Mouse (Mus musculus) liver, postnatal 0 days (tissue): ENCODE measurements around the gene Klhdc3. TPM values are rescaled to one million over a fixed set of nuclear protein-coding genes. Genes with fewer than 3 reads are reported as not detected.
A peak's percentile ranks its signal among the peaks of the same experiment; 100 is the strongest.

ENCODE experiments used
- ATAC-seq: fragments of 200-750 bp; cut with Nextera tagmentation; 2 replicates; pipeline ENCODE4 v1.8.0; 2017; ENCODE audit warnings: mild to moderate bottlenecking, moderate library complexity
- DNase-seq: peaks from one replicate; pipeline ENCODE4 v3.0.0-alpha.2; 2016
- H3K27ac ChIP-seq: fragments of 300-500 bp; sonication (generic); 2 replicates; pipeline ENCODE4 v1.5.1; 2014; ENCODE audit warnings: antibody characterized with exemption, moderate library complexity, mild to moderate bottlenecking, low read depth
- H3K27me3 ChIP-seq: fragments of 300-500 bp; sonication (generic); 2 replicates; pipeline ENCODE4 v1.6.1; 2014; ENCODE audit warnings: low read length, control low read depth, mixed read lengths; ENCODE audit not compliant: insufficient read depth
- H3K36me3 ChIP-seq: fragments of 300-500 bp; sonication (generic); replicated peaks from 2 replicates; pipeline ENCODE4 v1.6.1; 2014; ENCODE audit warnings: mild to moderate bottlenecking, control low read depth, low read length, moderate library complexity, mixed read lengths; ENCODE audit not compliant: insufficient read depth
- H3K4me1 ChIP-seq: fragments of 300-500 bp; sonication (generic); 2 replicates; pipeline ENCODE4 v1.6.1; 2014; ENCODE audit warnings: antibody characterized with exemption, mild to moderate bottlenecking, control low read depth; ENCODE audit not compliant: insufficient read depth
- H3K4me2 ChIP-seq: fragments of 300-500 bp; sonication (generic); 2 replicates; pipeline ENCODE4 v1.6.1; 2014; ENCODE audit warnings: low read depth, mild to moderate bottlenecking, low read length, moderate library complexity, mixed read lengths
- H3K4me3 ChIP-seq: fragments of 300-500 bp; sonication (generic); 2 replicates; pipeline ENCODE4 v1.5.1; 2014; ENCODE audit warnings: low read depth, low read length
- H3K9ac ChIP-seq: fragments of 300-500 bp; sonication (generic); replicated peaks from 2 replicates; pipeline ENCODE4 v1.6.1; 2014; ENCODE audit warnings: mild to moderate bottlenecking, moderate library complexity
- H3K9me3 ChIP-seq: fragments of 300-500 bp; sonication (generic); 2 replicates; pipeline ENCODE4 v1.6.1; 2016; ENCODE audit warnings: mild to moderate bottlenecking, control low read depth, low read length, mixed read lengths
- CTCF ChIP-seq: sonication (generic); IDR thresholded peaks from 2 replicates; pipeline ENCODE4 v1.5.1; 2016; ENCODE audit warnings: antibody characterized with exemption, low read depth
- EP300 ChIP-seq: IDR thresholded peaks from 2 replicates; pipeline ENCODE4 v1.6.1; 2016; ENCODE audit warnings: antibody characterized with exemption, low read depth, mild to moderate bottlenecking
- WGBS: fragments of 180-500 bp; shearing (Covaris S2); extraction: QIAGEN DNeasy Blood & Tissue Kit; methylation state at CpG from one replicate; pipeline ENCODE4 v1.1.7; 2014; ENCODE audit not compliant: insufficient replicate concordance; 5-methylcytosine and 5-hydroxymethylcytosine counted together
- polyA plus RNA-seq: library from polyadenylated mRNA; unstranded; fragments of >200 nt; fragmentation: Nextera tagmentation; extraction: Ambion mirVana; gene quantifications from 2 replicates; pipeline ENCODE4 v1.2.1, GENCODE M21; 2015

Gene Klhdc3
- polyA plus RNA-seq, 1 experiment from 2014 or later: 63.0 TPM

DNA sequence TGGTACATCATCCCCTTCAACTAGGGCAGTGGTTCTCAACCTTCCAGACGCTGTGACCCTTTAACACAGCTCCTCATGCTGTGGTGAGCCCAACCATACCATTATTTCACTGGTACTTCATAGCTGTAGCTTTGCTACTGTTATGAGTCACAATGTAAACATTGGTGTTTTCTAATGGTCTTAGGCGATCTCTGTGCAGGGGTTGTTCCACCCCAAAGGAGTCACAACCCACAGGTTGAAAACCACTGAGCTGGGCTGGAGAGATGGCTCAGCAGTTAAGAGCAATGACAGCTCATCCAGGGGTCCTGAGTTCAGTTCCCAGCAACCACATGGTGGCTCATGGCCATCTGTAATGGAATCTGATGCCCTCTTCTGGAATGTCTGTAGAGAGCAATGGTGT is 10.7 kb upstream of the Klhdc3 start:
- Histone ChIP-seq H3K4me1 (no peaks in the 10 kb centered on the region), H3K27ac (no peak overlapping the region), H3K36me3 (peaks cover 13% of the 10 kb centered on the region), H3K4me2 (no peak overlapping the region), H3K27me3 (no peaks in the 10 kb centered on the region), H3K9me3 (no peaks in the 10 kb centered on the region), H3K4me3 (no peak overlapping the region), H3K9ac (no peak overlapping the region)
- TF ChIP-seq EP300: no peak
- TF ChIP-seq CTCF: no peak
- ATAC-seq (no peak), DNase-seq (no peak)
- WGBS: 86% methylated on average over 2 of the region's 2 CpGs

DNA sequence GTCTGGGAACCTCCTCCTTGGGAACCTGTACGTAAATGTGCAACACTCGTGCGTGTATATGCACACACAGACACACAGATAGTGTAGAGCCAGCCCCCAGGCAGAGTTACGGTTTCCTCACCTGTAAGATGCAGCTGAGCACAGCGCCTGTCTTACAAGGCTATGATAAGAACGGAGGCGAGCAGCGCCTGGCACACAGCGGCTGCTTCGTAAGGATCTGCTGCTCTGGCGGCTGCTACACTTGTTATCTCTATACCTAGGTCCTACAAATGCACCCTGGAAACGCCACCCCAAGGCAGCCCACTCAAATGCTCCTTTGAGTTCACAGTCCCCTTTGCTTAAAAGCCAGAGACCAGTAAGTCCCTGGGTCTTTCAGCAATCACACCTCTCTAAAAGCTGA is 10.0 kb upstream of the Klhdc3 start:
- ATAC-seq (peak; percentile 41; the same call in 1 of the 2 replicates), DNase-seq (no peak)
- no peak overlapping the region for H3K27ac ChIP-seq
- no peak for TF ChIP-seq EP300
- TF ChIP-seq CTCF: no peak
- no peaks in the 10 kb centered on the region for H3K4me1 ChIP-seq
- 65% methylated on average over 12 of the region's 12 CpGs for WGBS
- H3K9me3 ChIP-seq: no peaks in the 10 kb centered on the region
- H3K9ac ChIP-seq: no peak overlapping the region
- peaks cover 20% of the 10 kb centered on the region for H3K36me3 ChIP-seq
- H3K4me2 ChIP-seq: 0 out of 2 replicates have a peak overlapping the region, but pooled peaks have one; percentile 13
- H3K4me3 ChIP-seq: no peak overlapping the region
- H3K27me3 ChIP-seq: no peaks in the 10 kb centered on the region

DNA sequence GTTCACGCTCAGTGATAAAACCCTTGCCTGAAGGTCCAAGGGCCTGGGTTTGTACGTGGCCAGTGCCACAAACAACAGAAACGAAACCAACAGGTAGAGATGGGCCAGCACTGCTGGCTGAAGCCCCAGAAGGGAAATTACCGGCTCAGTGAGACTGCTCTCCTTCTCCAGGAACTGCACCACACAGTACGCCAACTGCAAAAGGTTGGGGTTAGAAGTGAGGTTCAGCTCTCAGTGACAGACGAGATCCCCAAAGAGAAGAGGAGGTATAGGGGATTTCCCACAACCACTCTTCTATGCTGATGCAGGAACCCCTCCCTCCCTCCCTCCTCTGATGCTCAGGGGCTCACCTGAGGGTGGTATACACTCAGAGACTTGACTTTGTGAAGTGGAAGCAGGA is 5.2 kb upstream of the Klhdc3 start:
- no peak overlapping the region for H3K27ac ChIP-seq
- 78% methylated on average over 6 of the region's 6 CpGs for WGBS
- H3K4me2 ChIP-seq: no peak overlapping the region

DNA sequence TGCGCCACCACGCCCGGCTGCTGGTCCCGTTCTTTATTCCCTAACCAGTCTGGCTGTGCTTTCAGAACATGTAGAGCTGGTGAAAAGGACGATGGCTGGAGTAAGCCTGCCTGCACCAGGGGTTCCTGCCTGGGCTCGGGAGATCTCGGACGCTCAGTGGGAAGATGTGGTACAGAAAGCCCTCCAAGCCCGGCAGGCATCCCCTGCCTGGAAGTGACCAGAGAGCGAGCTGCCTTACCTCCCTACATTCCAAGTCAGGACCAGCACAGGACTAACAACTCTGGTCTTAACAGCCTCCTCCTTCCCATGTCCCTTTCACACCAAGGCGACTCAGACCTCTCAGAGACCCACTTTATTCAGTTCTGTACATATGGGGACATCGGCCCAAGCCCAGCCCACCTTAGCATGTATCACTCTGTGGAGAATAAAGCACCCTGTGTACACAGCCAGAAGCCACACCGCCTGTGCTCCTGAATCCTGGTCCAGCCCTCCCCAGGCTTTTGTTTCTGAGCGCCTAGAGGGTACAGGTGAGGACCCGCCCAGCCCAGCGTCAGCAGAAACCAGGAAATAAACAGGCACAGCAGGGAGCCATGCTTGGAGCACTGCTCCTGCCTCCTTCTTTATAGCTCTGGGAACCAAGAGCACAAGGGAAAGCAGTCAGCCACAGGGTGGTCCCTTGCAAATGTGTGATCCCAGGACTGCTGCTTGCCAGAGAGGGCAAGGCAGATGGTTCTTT is 2.1 kb upstream of the Klhdc3 start:
- H3K4me2 ChIP-seq: no peak overlapping the region
- DNase-seq (no peak), ATAC-seq (no peak)
- TF ChIP-seq EP300 (no peak), CTCF (no peak)
- no peaks in the 10 kb centered on the region for H3K9me3 ChIP-seq
- H3K4me3 ChIP-seq: no peak overlapping the region
- peaks cover 46% of the 10 kb centered on the region for H3K36me3 ChIP-seq
- H3K9ac ChIP-seq: no peak overlapping the region
- H3K4me1 ChIP-seq: peaks cover 20% of the 10 kb centered on the region
- H3K27me3 ChIP-seq: no peaks in the 10 kb centered on the region
- H3K27ac ChIP-seq: no peak overlapping the region
- 84% methylated on average over 16 of the region's 16 CpGs for WGBS

More for the DNA sequence above, 5.2 kb upstream of the Klhdc3 start:
- TF ChIP-seq CTCF (no peak), EP300 (no peak)
- no peak overlapping the region for H3K9ac ChIP-seq
- H3K4me1 ChIP-seq: peaks cover 6% of the 10 kb centered on the region
- no peak overlapping the region for H3K4me3 ChIP-seq
- DNase-seq: no peak
- H3K36me3 ChIP-seq: peaks cover 44% of the 10 kb centered on the region
- no peak for ATAC-seq
- no peaks in the 10 kb centered on the region for H3K27me3 ChIP-seq
- no peaks in the 10 kb centered on the region for H3K9me3 ChIP-seq

DNA sequence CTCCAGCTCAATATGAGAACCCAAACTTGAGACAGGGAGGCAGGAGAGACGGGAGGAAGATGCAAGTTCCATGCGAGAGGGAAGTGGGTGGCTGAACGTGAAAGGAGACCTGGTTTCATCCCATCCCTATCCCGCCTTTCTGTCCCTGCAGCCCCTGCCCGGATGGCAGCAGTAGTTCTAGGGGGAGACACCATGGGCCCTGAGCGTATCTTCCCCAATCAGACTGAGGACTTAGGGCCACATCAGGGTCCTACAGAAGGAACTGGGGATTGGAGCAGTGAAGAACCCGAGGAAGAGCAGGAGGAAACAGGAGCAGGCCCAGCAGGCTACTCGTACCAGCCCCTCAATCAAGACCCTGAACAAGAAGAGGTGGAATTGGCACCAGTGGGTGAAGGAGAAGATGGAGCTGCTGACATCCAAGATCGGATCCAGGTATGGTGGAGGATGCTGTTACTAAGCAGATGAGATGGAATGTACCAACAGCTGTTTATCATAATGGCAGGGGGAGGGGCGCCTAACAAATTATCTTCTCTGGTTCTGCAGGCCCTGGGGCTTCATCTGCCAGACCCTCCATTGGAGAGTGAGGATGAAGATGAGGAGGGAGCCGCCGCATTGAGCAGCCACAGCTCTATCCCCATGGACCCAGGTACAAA is 878 bp upstream of the Klhdc3 start:
- peak overlapping the region; percentile 69 for H3K9ac ChIP-seq
- H3K36me3 ChIP-seq: peaks cover 46% of the 10 kb centered on the region
- H3K27me3 ChIP-seq: no peaks in the 10 kb centered on the region
- no peak for ATAC-seq
- WGBS: 30% methylated on average over 12 of the region's 12 CpGs
- H3K9me3 ChIP-seq: no peaks in the 10 kb centered on the region
- H3K4me1 ChIP-seq: peaks cover 20% of the 10 kb centered on the region
- peak overlapping the region; percentile 86 for H3K4me3 ChIP-seq
- DNase-seq: no peak
- H3K27ac ChIP-seq: no peak overlapping the region
- peak overlapping the region; percentile 93 for H3K4me2 ChIP-seq
- TF ChIP-seq CTCF: no peak
- TF ChIP-seq EP300: no peak

DNA sequence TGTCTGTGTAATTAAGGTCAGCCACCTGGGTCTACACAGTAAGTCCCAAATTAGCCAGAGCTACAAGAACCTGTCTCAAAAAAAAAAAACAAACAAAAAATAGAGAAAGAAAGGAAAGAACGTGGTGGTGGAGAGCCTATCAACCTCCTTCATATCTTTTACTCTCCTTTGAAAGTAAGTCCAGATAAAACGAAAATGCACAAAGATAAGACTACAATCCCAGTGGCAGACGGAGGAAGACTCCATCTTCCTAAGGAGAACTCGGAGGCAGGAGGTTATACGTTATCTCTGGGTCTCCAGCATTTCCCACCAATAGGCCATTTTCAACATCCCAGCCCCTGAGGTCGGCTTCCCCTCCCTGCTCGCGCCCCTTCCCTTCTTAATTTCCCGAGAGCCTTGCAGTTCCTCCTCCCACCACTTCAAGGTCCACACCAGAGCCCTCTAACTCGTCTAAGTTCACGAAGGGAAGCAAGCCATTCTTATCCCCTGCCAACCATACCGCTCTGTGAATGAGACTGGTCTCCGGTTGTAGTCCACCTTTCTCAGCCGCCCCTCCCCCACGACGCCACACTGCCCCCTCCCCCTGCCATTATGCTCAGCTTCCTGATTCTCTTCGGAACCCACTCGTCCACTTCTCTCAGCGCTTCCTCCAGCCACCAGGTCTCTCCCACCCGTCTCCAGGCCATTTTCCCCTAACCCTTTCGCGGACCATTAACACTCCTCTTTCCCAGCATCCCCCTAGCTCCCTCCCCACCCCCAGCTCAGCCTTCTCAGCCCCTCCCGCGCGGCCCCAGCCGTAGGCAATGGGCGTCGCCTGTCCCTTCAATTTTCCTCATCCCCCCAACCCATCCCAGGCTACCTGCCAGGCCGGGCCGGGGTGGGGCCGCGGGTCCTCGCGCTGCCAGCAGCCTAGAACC is 613 bp downstream of the Klhdc3 start:
- TF ChIP-seq CTCF (peak; percentile 36), EP300 (no peak)
- WGBS: under 1% methylated on average over 34 of the region's 34 CpGs
- Histone ChIP-seq H3K36me3 (peaks cover 39% of the 10 kb centered on the region), H3K4me1 (peaks cover 21% of the 10 kb centered on the region), H3K4me3 (peak overlapping the region; percentile 86), H3K9me3 (no peaks in the 10 kb centered on the region), H3K27me3 (no peaks in the 10 kb centered on the region), H3K4me2 (peak overlapping the region; percentile 93), H3K9ac (peak overlapping the region; percentile 81), H3K27ac (peak overlapping the region; percentile 91)
- DNase-seq (peak; percentile 75), ATAC-seq (peak; percentile 18)
